Mouse (Mus musculus) macrophage (primary cell): ENCODE measurements around the gene Alox5ap. TPM values are rescaled to one million over a fixed set of nuclear protein-coding genes. Genes with fewer than 3 reads are reported as not detected.

Experiments used
- H3K27ac ChIP-seq: fragments of 350-480 bp; formaldehyde crosslinking; 2 replicates; pipeline ENCODE4 v1.9.0; 2021
- H3K36me3 ChIP-seq: fragments of 350-480 bp; formaldehyde crosslinking; 2 replicates; pipeline ENCODE4 v1.9.0; 2021; ENCODE audit errors: inconsistent target
- H3K4me3 ChIP-seq: fragments of 350-480 bp; formaldehyde crosslinking; 2 replicates; pipeline ENCODE4 v1.9.0; 2021; ENCODE audit errors: inconsistent target
- H3K79me2 ChIP-seq: fragments of 350-480 bp; formaldehyde crosslinking; 2 replicates; pipeline ENCODE4 v1.9.0; 2021; ENCODE audit errors: inconsistent target
- WGBS: methylation state at CpG from one replicate; pipeline ENCODE4 v1.1.7; 2026; ENCODE audit warnings: inconsistent platforms; ENCODE audit not compliant: missing documents; 5-methylcytosine and 5-hydroxymethylcytosine counted together
- polyA plus RNA-seq: library from polyadenylated mRNA; stranded (reverse); fragments of 250-400 nt; gene quantifications from 3 replicates; pipeline ENCODE4 v1.2.4, GENCODE M21; 2018; ENCODE audit warnings: inconsistent platforms

Gene Alox5ap
- polyA plus RNA-seq, 1 experiment from 2014 or later: 206 TPM

GRCm38 (mm10) chr5:149245965-149246470, 18.5 kb upstream of the Alox5ap start:
- Histone ChIP-seq H3K79me2 (no peaks in the 10 kb centered on the region), H3K4me3 (peak overlapping the region; percentile 22), H3K27ac (peak overlapping the region; percentile 91), H3K36me3 (no peaks in the 10 kb centered on the region)
- 1% methylated on average over 15 of the region's 16 CpGs for WGBS

- H3K79me2 ChIP-seq: no peaks in the 10 kb centered on the region
- WGBS: 15% methylated on average over 20 of the region's 20 CpGs
- H3K27ac ChIP-seq: peak overlapping the region; percentile 91
- no peak overlapping the region for H3K4me3 ChIP-seq
- no peaks in the 10 kb centered on the region for H3K36me3 ChIP-seq
These were observed 17.3 kb upstream of the Alox5ap start for GRCm38 (mm10) chr5:149247047-149247904.

GRCm38 (mm10) chr5:149252303-149252702, 12.3 kb upstream of the Alox5ap start:
- Histone ChIP-seq H3K79me2 (no peaks in the 10 kb centered on the region), H3K36me3 (no peaks in the 10 kb centered on the region), H3K4me3 (no peak overlapping the region), H3K27ac (no peak overlapping the region)
- WGBS: 82% methylated on average over 3 of the region's 3 CpGs

GRCm38 (mm10) chr5:149253491-149253890, 11.1 kb upstream of the Alox5ap start:
- no peak overlapping the region for H3K4me3 ChIP-seq
- 77% methylated on average over 2 of the region's 2 CpGs for WGBS
- H3K79me2 ChIP-seq: no peaks in the 10 kb centered on the region
- H3K36me3 ChIP-seq: no peaks in the 10 kb centered on the region
- no peak overlapping the region for H3K27ac ChIP-seq

GRCm38 (mm10) chr5:149255522-149255921, 9.0 kb upstream of the Alox5ap start:
- no peaks in the 10 kb centered on the region for H3K36me3 ChIP-seq
- WGBS: 82% methylated on average over 2 of the region's 2 CpGs
- H3K79me2 ChIP-seq: no peaks in the 10 kb centered on the region
- H3K27ac ChIP-seq: no peak overlapping the region
- H3K4me3 ChIP-seq: no peak overlapping the region

GRCm38 (mm10) chr5:149257518-149258281, 6.9 kb upstream of the Alox5ap start:
- no peaks in the 10 kb centered on the region for H3K79me2 ChIP-seq
- no peak overlapping the region for H3K4me3 ChIP-seq
- no peak overlapping the region for H3K27ac ChIP-seq
- 91% methylated on average over 13 of the region's 14 CpGs for WGBS
- H3K36me3 ChIP-seq: no peaks in the 10 kb centered on the region

- no peak overlapping the region for H3K27ac ChIP-seq
- no peaks in the 10 kb centered on the region for H3K79me2 ChIP-seq
- 94% methylated on average over 16 of the region's 16 CpGs for WGBS
These were observed 5.5 kb upstream of the Alox5ap start for GRCm38 (mm10) chr5:149259093-149259492.

GRCm38 (mm10) chr5:149261449-149261848, 3.1 kb upstream of the Alox5ap start:
- Histone ChIP-seq H3K27ac (no peak overlapping the region), H3K4me3 (no peak overlapping the region), H3K79me2 (peaks cover 16% of the 10 kb centered on the region), H3K36me3 (no peaks in the 10 kb centered on the region)
- 87% methylated on average over 7 of the region's 7 CpGs for WGBS

More at GRCm38 (mm10) chr5:149259093-149259492, 5.5 kb upstream of the Alox5ap start:
- Histone ChIP-seq H3K36me3 (no peaks in the 10 kb centered on the region), H3K4me3 (no peak overlapping the region)

- no peak overlapping the region for H3K27ac ChIP-seq
- 81% methylated on average over 6 of the region's 6 CpGs for WGBS
- no peak overlapping the region for H3K4me3 ChIP-seq
- H3K36me3 ChIP-seq: no peaks in the 10 kb centered on the region
- H3K79me2 ChIP-seq: peaks cover 17% of the 10 kb centered on the region
These were observed 2.7 kb upstream of the Alox5ap start for GRCm38 (mm10) chr5:149261866-149262265.

GRCm38 (mm10) chr5:149264878-149265279, 312 bp downstream of the Alox5ap start:
- WGBS: 0% methylated on average over 6 of the region's 6 CpGs
- H3K27ac ChIP-seq: peak overlapping the region; percentile 99

GRCm38 (mm10) chr5:149266761-149267221, 2.2 kb downstream of the Alox5ap start:
- Histone ChIP-seq H3K27ac (peak overlapping the region; percentile 99), H3K36me3 (peaks cover 17% of the 10 kb centered on the region; the same call in 1 of the 2 replicates), H3K4me3 (peak overlapping the region; percentile 59), H3K79me2 (peaks cover 58% of the 10 kb centered on the region)
- WGBS: under 1% methylated on average over 8 of the region's 8 CpGs

More at GRCm38 (mm10) chr5:149264878-149265279, 312 bp downstream of the Alox5ap start:
- Histone ChIP-seq H3K36me3 (peaks cover 8% of the 10 kb centered on the region; the same call in 1 of the 2 replicates), H3K4me3 (peak overlapping the region; percentile 59), H3K79me2 (peaks cover 39% of the 10 kb centered on the region)

- peaks cover 62% of the 10 kb centered on the region for H3K79me2 ChIP-seq
- H3K27ac ChIP-seq: peak overlapping the region; percentile 99
- WGBS: 0% methylated on average over 4 of the region's 4 CpGs
- peaks cover 17% of the 10 kb centered on the region; the same call in 1 of the 2 replicates for H3K36me3 ChIP-seq
- peak overlapping the region; percentile 59 for H3K4me3 ChIP-seq
These were observed 2.9 kb downstream of the Alox5ap start for GRCm38 (mm10) chr5:149267493-149267892.

- WGBS: 96% methylated on average over 3 of the region's 3 CpGs
- Histone ChIP-seq H3K36me3 (peaks cover 19% of the 10 kb centered on the region; the same call in 1 of the 2 replicates), H3K27ac (peak overlapping the region; percentile 82), H3K79me2 (peaks cover 67% of the 10 kb centered on the region), H3K4me3 (no peak overlapping the region)
These were observed 6.7 kb downstream of the Alox5ap start for GRCm38 (mm10) chr5:149271291-149271690.

- Histone ChIP-seq H3K36me3 (peaks cover 31% of the 10 kb centered on the region), H3K79me2 (peaks cover 78% of the 10 kb centered on the region), H3K27ac (peak overlapping the region; percentile 82), H3K4me3 (no peak overlapping the region)
- WGBS: 6% methylated on average over 4 of the region's 4 CpGs
These were observed 8.0 kb downstream of the Alox5ap start for GRCm38 (mm10) chr5:149272535-149272934.
